8 mouse cellular contexts compared by ENCODE assay signal in the genomic region with DNA sequence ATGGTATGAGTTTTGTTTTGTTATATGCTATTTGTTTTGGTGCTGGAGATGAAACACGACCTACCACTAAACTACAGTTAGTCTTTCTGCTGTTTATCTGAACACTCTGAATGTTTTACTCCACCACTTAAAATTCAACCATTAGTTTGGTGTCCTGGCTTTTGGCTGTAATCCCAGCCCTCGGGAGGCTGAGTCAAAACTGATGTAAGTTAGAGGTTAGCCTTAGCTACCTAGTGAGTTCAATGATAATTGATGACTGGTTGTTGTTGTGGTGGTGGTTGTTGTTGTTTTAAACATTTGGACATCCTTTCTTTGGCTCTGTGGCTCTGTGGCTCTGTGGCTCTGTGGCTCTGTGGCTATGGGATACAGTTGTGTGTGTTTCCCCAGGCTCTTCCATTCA. TPM values are rescaled to one million over a fixed set of nuclear protein-coding genes. Genes with fewer than 3 reads are reported as not detected.
DNase-seq lines count a peak whose midpoint lies in the region; ATAC-seq and TF ChIP-seq lines count a peak whose summit lies in the region.

No protein-coding gene starts in this region.

- peak overlapping the region; percentile 97; the same call in 1 of the 2 replicates for H3K9ac ChIP-seq in kidney, embryonic 16.5 days (replicated peaks; ENCODE audit: low read length)
- peak overlapping the region; percentile 81; the same call in 1 of the 2 replicates for H3K9ac ChIP-seq in hindbrain, embryonic 16.5 days (ENCODE audit: low read depth, low read length)
- peak overlapping the region; percentile 83; the same call in 1 of the 2 replicates for H3K9ac ChIP-seq in midbrain, embryonic 15.5 days

- no peaks in the 10 kb centered on the region for H3K27me3 ChIP-seq in kidney, embryonic 16.5 days (ENCODE audit: insufficient read depth, low read length)
- no peaks in the 10 kb centered on the region for H3K27me3 ChIP-seq in hindbrain, embryonic 16.5 days (replicated peaks; ENCODE audit: control insufficient read depth, insufficient read depth, low read length)
- no peaks in the 10 kb centered on the region for H3K27me3 ChIP-seq in midbrain, embryonic 15.5 days (replicated peaks)

- no peak for TF ChIP-seq CTCF in cortical plate, adult 2 months (IDR thresholded peaks at IDR 0.05; ENCODE audit: extremely low read depth, insufficient read depth, low read length)

- intact Hi-C loops in gastrocnemius, postnatal 36 days (cut with DNase I) = no loop called here

- H3K27ac ChIP-seq in kidney, embryonic 16.5 days (ENCODE audit: low read length) = no peak overlapping the region
- no peak overlapping the region for H3K27ac ChIP-seq in cortical plate, adult 2 months (ENCODE audit: insufficient read depth, low read length)
- no peak overlapping the region for H3K27ac ChIP-seq in hindbrain, embryonic 16.5 days (ENCODE audit: low read depth, low read length)
- no peak overlapping the region; the same call in 1 of the 2 replicates for H3K27ac ChIP-seq in midbrain, embryonic 15.5 days

- ATAC-seq in kidney, embryonic 16.5 days (ENCODE audit: low FRiP score, low TSS enrichment) = no peak
- no peak for ATAC-seq in hindbrain, embryonic 16.5 days
- no peak for ATAC-seq in midbrain, embryonic 15.5 days (replicated peaks)

- peak overlapping the region; percentile 98 for H3K4me3 ChIP-seq in kidney, embryonic 16.5 days (ENCODE audit: low read length)
- peak overlapping the region; percentile 86 for H3K4me3 ChIP-seq in cortical plate, adult 2 months (ENCODE audit: insufficient read depth, low read length)
- H3K4me3 ChIP-seq in hindbrain, embryonic 16.5 days (ENCODE audit: low read length) = peak overlapping the region; percentile 91
- peak overlapping the region; percentile 79 for H3K4me3 ChIP-seq in midbrain, embryonic 15.5 days

- H3K9me3 ChIP-seq in kidney, embryonic 16.5 days (ENCODE audit: low read length) = no peaks in the 10 kb centered on the region
- H3K9me3 ChIP-seq in hindbrain, embryonic 16.5 days (ENCODE audit: control insufficient read depth, low read length) = no peaks in the 10 kb centered on the region
- no peaks in the 10 kb centered on the region for H3K9me3 ChIP-seq in midbrain, embryonic 15.5 days

- DNase-seq in kidney, postnatal 4 days = no peak
- no peak for DNase-seq in adrenal gland, postnatal 36 days
- no peak for DNase-seq in spleen, adult 12 weeks (ENCODE audit: low spot score)
- no peak for DNase-seq in gastrocnemius, postnatal 36 days

- H3K36me3 ChIP-seq in kidney, embryonic 16.5 days (ENCODE audit: insufficient read depth, low read length) = peaks cover 13% of the 10 kb centered on the region
- H3K36me3 ChIP-seq in hindbrain, embryonic 16.5 days (ENCODE audit: control insufficient read depth, insufficient read depth, low read length) = peaks cover 5% of the 10 kb centered on the region; the same call in 1 of the 2 replicates
- no peaks in the 10 kb centered on the region for H3K36me3 ChIP-seq in midbrain, embryonic 15.5 days (replicated peaks)

- peaks cover 13% of the 10 kb centered on the region for H3K4me1 ChIP-seq in kidney, embryonic 16.5 days (ENCODE audit: insufficient read depth, low read length)
- no peaks in the 10 kb centered on the region; the same call in 1 of the 2 replicates for H3K4me1 ChIP-seq in cortical plate, adult 2 months (ENCODE audit: control insufficient read depth, insufficient read depth, low read length)
- peaks cover 15% of the 10 kb centered on the region for H3K4me1 ChIP-seq in hindbrain, embryonic 16.5 days (ENCODE audit: control insufficient read depth, insufficient read depth, low read depth, low read length)
- H3K4me1 ChIP-seq in midbrain, embryonic 15.5 days = peaks cover 22% of the 10 kb centered on the region

- peak overlapping the region; percentile 74 for H3K4me2 ChIP-seq in kidney, embryonic 16.5 days (replicated peaks; ENCODE audit: low read depth, low read length)
- H3K4me2 ChIP-seq in hindbrain, embryonic 16.5 days (ENCODE audit: low read length) = peak overlapping the region; percentile 56
- peak overlapping the region; percentile 51 for H3K4me2 ChIP-seq in midbrain, embryonic 15.5 days

- no peak for TF ChIP-seq POLR2A in cortical plate, adult 2 months (IDR thresholded peaks at IDR 0.05; ENCODE audit: extremely low read depth, insufficient read depth, low read length)

- WGBS in kidney, embryonic 16.5 days = 65% methylated on average over 2 of the region's 2 CpGs
- WGBS in hindbrain, embryonic 16.5 days = 72% methylated on average over 2 of the region's 2 CpGs
- WGBS in midbrain, embryonic 15.5 days = 69% methylated on average over 2 of the region's 2 CpGs

RNA-seq across cellular contexts. Expression of gene Snapc3, which starts 1.3 kb away (rescaled TPM):
- polyA plus RNA-seq in kidney, embryonic 16.5 days (2015; fragmentation: Nextera tagmentation; extraction: Ambion mirVana) = 43.9 and 45.7 TPM in 2 replicates
- polyA plus RNA-seq in cortical plate, adult 2 months (2012; rRNA removed) = 28.9 and 31.8 TPM in 2 replicates
- 54.1 and 57.5 TPM in 2 replicates for polyA plus RNA-seq in hindbrain, embryonic 16.5 days (2015; fragmentation: Nextera tagmentation; extraction: Ambion mirVana)
- 75.1 and 75.3 TPM in 2 replicates for polyA plus RNA-seq in midbrain, embryonic 15.5 days (2015; fragmentation: Nextera tagmentation; extraction: Ambion mirVana)
- total RNA-seq in adrenal gland, postnatal 36 days (2021) = 10 to 100 TPM; 18.7 to 21.5 TPM
- 1 to 10 TPM; 9.4 to 9.9 TPM for total RNA-seq in gastrocnemius, postnatal 36 days (2021)
